Mouse (Mus musculus) liver, postnatal 0 days (tissue): Measurements from ENCODE around the gene Icmt.

Experiments
- CTCF ChIP-seq: sonication (generic); IDR thresholded peaks from 2 replicates; pipeline ENCODE4 v1.5.1; 2016; ENCODE audit warnings: antibody characterized with exemption, low read depth
- EP300 ChIP-seq: IDR thresholded peaks from 2 replicates; pipeline ENCODE4 v1.6.1; 2016; ENCODE audit warnings: antibody characterized with exemption, low read depth, mild to moderate bottlenecking

DNA sequence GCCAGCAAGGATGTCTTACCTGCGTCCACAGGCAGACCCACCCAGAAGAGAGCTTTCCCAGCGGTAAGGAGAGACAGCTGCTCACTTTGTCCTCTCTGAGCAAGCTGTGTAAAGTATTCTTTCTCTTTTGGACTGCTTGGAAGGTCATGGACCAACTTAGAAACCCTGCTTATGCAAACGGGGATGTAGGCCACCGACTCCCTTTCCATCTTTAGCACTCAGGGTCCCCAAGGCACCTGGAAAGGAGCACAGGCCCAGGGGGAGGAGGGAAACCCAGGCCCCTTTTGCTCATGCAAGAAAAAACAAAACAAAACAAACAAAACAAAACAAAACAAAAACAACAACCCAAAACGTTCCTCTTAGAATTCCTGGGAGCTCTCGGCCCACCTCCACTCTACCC is 5.5 kb upstream of the Icmt start, which contains the start of gene Hes3:
- TF ChIP-seq CTCF: no peak
- TF ChIP-seq EP300: no peak
